Mouse (Mus musculus) myocyte (in vitro differentiated cells): ENCODE data around the gene Ptpn13. TPM values are rescaled to one million over a fixed set of nuclear protein-coding genes. Genes with fewer than 3 reads are reported as not detected.

Source experiments
- H3K27me3 ChIP-seq: one replicate; pipeline ENCODE4 v1.6.1; 2011; ENCODE audit not compliant: control insufficient read depth, insufficient read depth, insufficient read length
- H3K36me3 ChIP-seq: one replicate; pipeline ENCODE4 v1.6.1; 2011; ENCODE audit not compliant: control insufficient read depth, insufficient read depth
- H3K4me2 ChIP-seq: one replicate; pipeline ENCODE4 v1.6.1; 2011; ENCODE audit warnings: low read depth, control low read depth
- H3K4me3 ChIP-seq: one replicate; pipeline ENCODE4 v1.5.1; 2011; ENCODE audit warnings: mild to moderate bottlenecking, control low read depth, moderate library complexity
- H3K79me2 ChIP-seq: one replicate; pipeline ENCODE4 v1.6.1; 2011; ENCODE audit not compliant: control insufficient read depth, insufficient read depth
- H3ac ChIP-seq: one replicate; pipeline ENCODE4 v1.6.1; 2011; ENCODE audit not compliant: control insufficient read depth, insufficient read length
- CEBPB ChIP-seq: IDR thresholded peaks from 2 replicates; pipeline ENCODE4 v1.6.1; 2011; ENCODE audit warnings: mild to moderate bottlenecking, moderate library complexity; ENCODE audit not compliant: poor library complexity, insufficient read depth, severe bottlenecking
- E2F4 ChIP-seq: IDR thresholded peaks from one replicate; pipeline ENCODE4 v1.6.1; 2011; ENCODE audit warnings: mild to moderate bottlenecking, control low read depth, moderate library complexity; ENCODE audit not compliant: insufficient read depth
- MAX ChIP-seq: IDR thresholded peaks from one replicate; pipeline ENCODE4 v1.6.1; 2011; ENCODE audit warnings: low read depth, mild to moderate bottlenecking, control low read depth
- MYOD1 ChIP-seq, 3 experiments: IDR thresholded peaks; one replicate each; pipeline ENCODE4 v1.6.1; 2011; ENCODE audit warnings: control low read depth in 2 of 3, low read depth in 2 of 3, mild to moderate bottlenecking in 2 of 3, moderate library complexity in 1 of 3; ENCODE audit not compliant: insufficient read length in 2 of 3, control insufficient read depth in 1 of 3
- MYOG ChIP-seq, 3 experiments: IDR thresholded peaks; one replicate each; pipeline ENCODE4 v1.6.1; 2011; ENCODE audit warnings: control low read depth in 2 of 3, low read depth in 2 of 3, mild to moderate bottlenecking in 2 of 3; ENCODE audit not compliant: insufficient read length in 2 of 3, control insufficient read depth in 1 of 3, insufficient read depth in 1 of 3
- POLR2A ChIP-seq: IDR thresholded peaks from one replicate; pipeline ENCODE4 v1.6.1; 2011; ENCODE audit warnings: low read depth, mild to moderate bottlenecking, control low read depth, moderate library complexity; ENCODE audit not compliant: insufficient read length
- REST ChIP-seq: IDR thresholded peaks from one replicate; pipeline ENCODE4 v1.6.1; 2011; ENCODE audit warnings: mild to moderate bottlenecking, control low read depth, moderate library complexity; ENCODE audit not compliant: insufficient read depth, insufficient read length
- SRF ChIP-seq: IDR thresholded peaks from one replicate; pipeline ENCODE4 v1.6.1; 2011; ENCODE audit warnings: low read depth; ENCODE audit not compliant: control insufficient read depth, insufficient read length
- TCF12 ChIP-seq: IDR thresholded peaks from one replicate; pipeline ENCODE4 v1.6.1; 2011; ENCODE audit warnings: mild to moderate bottlenecking, control low read depth; ENCODE audit not compliant: poor library complexity, insufficient read depth, severe bottlenecking
- TCF3 ChIP-seq: IDR thresholded peaks from one replicate; pipeline ENCODE4 v1.6.1; 2011; ENCODE audit warnings: low read depth, control low read depth; ENCODE audit not compliant: insufficient read length
- USF1 ChIP-seq: IDR thresholded peaks from one replicate; pipeline ENCODE4 v1.6.1; 2011; ENCODE audit warnings: low read depth, mild to moderate bottlenecking, control low read depth, moderate library complexity
- polyA plus RNA-seq: library from polyadenylated mRNA; unstranded; fragments of >200 nt; fragmentation: generic; extraction: Trizol; gene quantifications from one replicate; pipeline ENCODE4 v1.2.1, GENCODE M21; 2012; ENCODE audit warnings: missing spikeins

Ptpn13 gene
- polyA plus RNA-seq, 1 experiment: 5.3 TPM

DNA sequence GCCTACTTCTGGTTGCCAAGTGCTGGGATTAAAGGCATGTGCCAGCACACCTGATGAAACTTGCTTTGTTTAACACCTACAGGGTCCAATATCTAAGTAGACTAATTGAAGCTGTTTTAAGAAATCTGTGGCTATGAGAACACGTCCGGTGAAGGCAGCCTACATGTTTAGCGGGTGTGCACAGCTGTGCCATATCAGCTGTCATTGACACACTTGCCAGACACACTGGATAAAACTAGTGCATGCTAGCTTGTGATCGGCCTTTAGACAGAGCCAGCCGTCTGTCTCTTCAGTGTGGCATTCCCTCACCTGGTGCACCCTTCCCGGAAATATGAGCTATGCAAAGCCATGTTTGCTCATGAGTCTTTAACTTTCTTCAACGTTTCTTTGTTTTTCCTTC lies 166.9 kb downstream of the Ptpn13 start:
- Histone ChIP-seq H3K79me2 (no peaks in the 10 kb centered on the region), H3K4me2 (no peak overlapping the region), H3K27me3 (no peaks in the 10 kb centered on the region), H3K36me3 (no peaks in the 10 kb centered on the region), H3ac (no peak overlapping the region), H3K4me3 (no peak overlapping the region)
- TF ChIP-seq CEBPB (no peak), USF1 (no peak), REST (no peak), MYOD1 (IDR thresholded peaks at IDR 0.05; ENCODE audit: control insufficient read depth in 1 of 3, insufficient read length in 2 of 3, low read depth in 2 of 3) (no peak), MAX (no peak), E2F4 (no peak), SRF (no peak)

DNA sequence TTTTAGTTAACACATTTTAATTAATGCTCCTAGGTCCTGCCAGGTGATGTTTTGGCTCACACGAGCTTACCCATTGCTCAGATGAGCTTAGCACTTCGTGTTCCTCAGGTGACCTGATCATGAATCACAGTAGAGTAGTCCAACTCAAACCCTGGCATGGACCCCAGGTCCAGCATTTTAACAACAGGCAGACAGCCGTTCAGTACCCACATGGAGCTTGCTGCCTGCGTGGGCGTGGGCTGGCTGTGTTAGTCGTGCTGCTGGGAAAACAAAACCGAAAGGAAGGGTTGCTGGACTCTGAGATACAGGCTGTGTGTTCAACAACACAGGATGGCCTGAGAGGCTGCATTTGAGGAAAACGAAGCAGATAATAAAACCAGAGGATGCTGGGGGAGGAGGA lies 167.7 kb downstream of the Ptpn13 start:
- no peak overlapping the region for H3ac ChIP-seq
- peak overlapping the region; percentile 64 for H3K4me2 ChIP-seq
- no peak overlapping the region for H3K4me3 ChIP-seq
- TF ChIP-seq CEBPB (no peak), MYOD1 (IDR thresholded peaks at IDR 0.05; ENCODE audit: control insufficient read depth in 1 of 3, insufficient read length in 2 of 3, low read depth in 2 of 3) (peak in 1 of 3 experiments; percentile 12)
- no peaks in the 10 kb centered on the region for H3K79me2 ChIP-seq
- no peaks in the 10 kb centered on the region for H3K36me3 ChIP-seq
- H3K27me3 ChIP-seq: no peaks in the 10 kb centered on the region

DNA sequence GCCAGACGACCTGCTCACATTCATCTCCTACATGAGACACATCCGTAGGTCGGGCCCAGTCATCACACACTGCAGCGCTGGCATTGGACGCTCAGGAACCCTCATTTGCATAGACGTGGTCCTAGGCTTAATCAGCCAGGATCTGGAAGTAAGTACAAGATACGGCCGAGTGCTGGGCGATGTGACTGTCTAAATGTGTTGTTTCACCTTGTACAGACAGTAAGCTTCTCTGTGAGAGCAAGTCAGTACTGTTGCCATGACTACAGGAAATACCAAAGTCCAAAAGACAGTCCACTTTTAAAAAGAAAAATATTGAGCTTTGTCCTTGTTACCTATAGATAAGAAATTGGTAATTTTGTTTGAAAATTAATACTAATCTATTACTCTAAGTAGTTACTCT lies 168.6 kb downstream of the Ptpn13 start:
- Histone ChIP-seq H3K79me2 (no peaks in the 10 kb centered on the region), H3ac (no peak overlapping the region), H3K27me3 (no peaks in the 10 kb centered on the region), H3K36me3 (no peaks in the 10 kb centered on the region), H3K4me2 (peak overlapping the region; percentile 64), H3K4me3 (no peak overlapping the region)
- no peak for TF ChIP-seq E2F4

DNA sequence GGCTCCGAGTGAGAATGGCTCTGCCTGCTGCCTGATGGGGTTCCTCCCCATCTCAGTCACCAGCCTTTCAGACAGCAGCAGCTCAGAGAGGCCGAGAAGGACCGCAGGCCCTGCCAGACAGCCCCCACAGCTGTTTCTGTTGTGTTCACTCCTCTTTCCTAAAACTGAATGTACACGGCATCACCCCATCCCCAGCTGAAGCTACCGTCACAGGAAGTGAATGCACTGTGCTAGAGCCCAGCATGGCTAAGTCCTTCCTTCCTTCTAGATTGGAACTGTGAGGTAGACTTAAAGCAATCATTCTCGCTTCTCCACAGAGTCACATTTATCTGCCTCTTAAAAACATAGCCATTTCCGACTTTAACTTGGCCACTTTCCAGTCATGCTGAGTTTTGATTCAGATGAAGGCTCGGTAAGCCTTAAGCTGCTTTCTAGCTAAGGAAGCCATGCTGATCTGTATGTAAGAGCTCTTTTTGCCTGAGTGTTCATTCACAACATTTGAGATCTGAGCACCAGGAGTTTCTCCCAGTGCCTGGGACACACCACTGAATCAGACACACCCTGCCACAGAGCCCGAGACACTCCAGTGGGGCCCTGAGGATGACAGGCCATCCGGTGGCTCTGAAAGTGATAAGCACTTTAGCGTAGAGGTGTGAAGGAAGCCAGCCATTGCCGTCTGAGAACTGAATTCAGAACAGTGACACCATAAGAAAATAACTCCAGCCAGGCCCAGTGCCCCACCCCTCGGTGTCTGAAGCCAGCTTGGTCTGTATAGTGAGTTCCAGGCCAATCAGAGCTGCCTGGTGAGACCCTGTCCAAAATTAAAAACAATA lies 170.6 kb downstream of the Ptpn13 start:
- no peak overlapping the region for H3ac ChIP-seq
- no peaks in the 10 kb centered on the region for H3K27me3 ChIP-seq
- no peaks in the 10 kb centered on the region for H3K36me3 ChIP-seq
- H3K79me2 ChIP-seq: no peaks in the 10 kb centered on the region
- H3K4me3 ChIP-seq: no peak overlapping the region
- no peak overlapping the region for H3K4me2 ChIP-seq
- TF ChIP-seq E2F4: no peak
- no peak for TF ChIP-seq POLR2A
- TF ChIP-seq REST: no peak
- no peak for TF ChIP-seq CEBPB

DNA sequence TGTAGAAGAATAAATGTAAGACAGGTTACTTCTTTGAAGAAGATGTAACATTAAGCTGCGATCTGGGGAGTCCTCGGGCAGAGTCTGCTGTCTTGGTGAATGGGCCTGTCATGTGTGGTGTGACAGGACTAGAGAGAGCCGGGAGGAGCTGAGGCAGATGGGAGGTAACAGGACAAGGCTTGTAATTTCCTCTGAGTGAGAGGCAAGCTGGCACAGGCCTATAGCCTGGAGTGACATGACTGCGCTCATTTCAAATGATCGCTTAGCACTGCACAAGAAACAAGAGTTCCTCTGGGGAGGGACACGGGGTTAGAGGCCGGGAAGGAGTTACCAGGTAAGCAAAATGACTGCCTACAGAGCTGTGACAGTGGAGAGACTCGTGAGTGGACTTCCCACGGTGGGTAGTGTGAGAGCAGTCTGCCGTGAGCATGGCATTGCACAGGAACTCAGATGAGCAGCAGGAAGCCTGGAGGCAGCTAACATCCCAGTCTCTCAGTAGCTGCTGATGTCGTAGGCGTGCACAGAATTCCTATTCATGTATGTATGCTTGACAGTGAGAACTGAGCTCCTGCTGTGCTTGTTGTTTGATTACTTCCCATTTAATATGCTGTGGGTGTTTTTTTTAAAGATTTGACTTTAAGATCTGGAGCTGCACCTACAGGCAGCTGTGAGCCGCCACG lies 171.6 kb downstream of the Ptpn13 start:
- H3K4me2 ChIP-seq: no peak overlapping the region
- H3K4me3 ChIP-seq: no peak overlapping the region
- no peaks in the 10 kb centered on the region for H3K79me2 ChIP-seq
- H3K27me3 ChIP-seq: no peaks in the 10 kb centered on the region
- no peaks in the 10 kb centered on the region for H3K36me3 ChIP-seq
- no peak overlapping the region for H3ac ChIP-seq
- TF ChIP-seq MAX: no peak
- no peak for TF ChIP-seq MYOG (IDR thresholded peaks at IDR 0.05; ENCODE audit: control insufficient read depth in 1 of 3, insufficient read depth in 1 of 3, insufficient read length in 2 of 3, low read depth in 2 of 3)
- no peak for TF ChIP-seq SRF
- TF ChIP-seq TCF3: no peak
- TF ChIP-seq REST: no peak
- TF ChIP-seq MYOD1 (IDR thresholded peaks at IDR 0.05; ENCODE audit: control insufficient read depth in 1 of 3, insufficient read length in 2 of 3, low read depth in 2 of 3): no peak
- TF ChIP-seq E2F4: no peak
- TF ChIP-seq CEBPB: no peak
- no peak for TF ChIP-seq TCF12
- TF ChIP-seq POLR2A: no peak
- no peak for TF ChIP-seq USF1

DNA sequence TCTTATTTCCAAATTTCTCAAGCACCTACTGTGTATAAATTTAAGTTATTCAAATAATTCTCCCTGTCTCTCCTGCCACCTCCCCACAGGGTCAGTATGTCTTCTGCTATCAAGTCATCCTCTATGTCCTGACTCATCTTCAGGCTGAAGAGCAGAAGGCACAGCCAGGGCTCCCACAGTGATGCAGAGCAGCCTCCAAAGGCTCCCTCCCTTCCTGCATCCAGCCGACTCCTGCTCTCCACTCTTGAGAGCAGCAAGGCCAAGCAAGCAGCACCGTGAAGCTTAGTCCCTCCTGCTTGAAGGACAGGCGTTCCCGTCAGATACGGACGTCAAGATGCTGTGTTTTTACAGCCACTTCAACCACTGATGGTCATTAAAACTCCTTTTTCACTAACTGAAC lies 172.6 kb downstream of the Ptpn13 start:
- TF ChIP-seq CEBPB: no peak
- TF ChIP-seq SRF: no peak
- TF ChIP-seq MAX: no peak
- H3K4me2 ChIP-seq: no peak overlapping the region
- H3K4me3 ChIP-seq: no peak overlapping the region

More for the DNA sequence above, 172.6 kb downstream of the Ptpn13 start:
- no peak overlapping the region for H3ac ChIP-seq
- H3K27me3 ChIP-seq: no peaks in the 10 kb centered on the region
- no peaks in the 10 kb centered on the region for H3K79me2 ChIP-seq
- no peaks in the 10 kb centered on the region for H3K36me3 ChIP-seq
